Mouse (Mus musculus) lung, postnatal 36 days (tissue): ENCODE results near the gene Ube2d3.
"Not testable (repeated sequence)": the region's sequence is repeated elsewhere in the genome, so short reads cannot be mapped to it uniquely, and the experiment has no call there.

Experiments
- DNase-seq: peaks from one replicate; pipeline ENCODE4 v3.0.0; 2022; ENCODE audit warnings: mixed read lengths

Ube2d3 gene

DNA sequence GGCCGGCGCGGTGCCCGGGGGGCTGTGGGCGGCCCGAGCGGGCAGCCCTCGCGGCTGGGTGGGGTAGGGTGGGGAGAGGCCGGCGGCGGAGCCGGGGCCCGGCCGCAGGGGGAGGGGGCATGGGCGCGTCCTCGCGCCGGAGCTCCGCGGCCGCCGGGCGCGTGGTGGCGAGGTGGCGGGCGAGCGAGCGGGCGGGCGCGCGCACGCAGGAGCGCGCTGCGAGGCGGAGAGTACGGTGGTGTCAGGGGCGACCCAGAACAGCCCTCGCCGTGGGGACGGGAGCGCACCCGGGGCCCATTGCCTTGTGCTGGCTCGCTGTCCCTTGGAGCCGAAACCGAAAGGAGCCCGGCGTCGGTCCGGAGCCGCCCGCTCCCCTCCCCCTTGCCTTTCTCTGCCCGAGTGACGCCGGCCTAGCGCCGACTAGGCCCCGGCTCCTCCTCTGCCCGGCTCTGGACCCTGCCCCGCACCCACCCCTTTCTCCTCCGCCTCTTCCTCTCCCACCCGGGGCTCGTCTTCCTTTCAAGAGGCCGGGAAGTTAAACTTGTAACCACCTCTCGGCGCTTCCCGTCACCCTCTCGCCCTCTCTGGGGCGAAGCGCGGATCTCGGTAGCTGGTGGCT is 1.1 kb downstream of the Ube2d3 start:
- peak; percentile 92 for DNase-seq

DNA sequence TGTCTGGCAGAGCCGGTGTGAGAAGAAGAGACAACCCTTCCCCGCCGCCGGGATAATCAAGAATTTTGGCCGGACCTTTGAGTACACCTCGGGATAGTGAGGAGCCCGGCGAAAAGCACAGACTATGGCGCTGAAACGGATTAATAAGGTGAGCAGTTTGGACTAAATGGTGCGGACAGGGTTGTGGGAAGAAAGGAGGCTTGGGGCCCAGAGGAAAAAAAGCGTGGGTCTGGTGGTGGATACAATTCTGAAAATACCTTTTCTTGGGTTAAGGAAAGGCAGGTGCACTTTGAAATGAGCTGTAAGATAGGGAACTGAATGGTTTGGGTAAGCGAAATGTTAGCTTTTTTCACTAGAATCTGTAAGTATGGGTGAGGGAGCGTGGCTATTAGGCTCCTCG is 1.7 kb downstream of the Ube2d3 start:
- DNase-seq, result no peak

DNA sequence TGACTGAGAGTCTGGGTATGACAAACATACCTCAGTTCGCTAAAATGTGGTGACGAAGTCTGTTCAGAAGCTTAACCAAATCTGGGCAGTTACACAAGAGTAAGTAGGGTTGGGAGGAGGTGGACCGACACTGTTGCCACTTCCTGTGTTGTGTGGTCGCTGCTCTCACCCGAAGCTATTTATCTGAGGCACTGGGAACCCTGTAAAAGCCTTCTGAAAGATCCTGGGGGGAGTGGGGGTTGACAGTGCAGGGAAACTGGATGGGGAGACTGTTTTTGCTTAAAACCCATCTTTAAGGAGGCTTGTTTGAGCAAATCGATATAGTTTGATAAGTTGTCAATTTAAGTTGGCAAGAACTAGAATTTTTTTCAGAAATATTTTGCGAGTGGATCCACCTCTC is 2.3 kb downstream of the Ube2d3 start:
- DNase-seq, result peak; percentile 69

DNA sequence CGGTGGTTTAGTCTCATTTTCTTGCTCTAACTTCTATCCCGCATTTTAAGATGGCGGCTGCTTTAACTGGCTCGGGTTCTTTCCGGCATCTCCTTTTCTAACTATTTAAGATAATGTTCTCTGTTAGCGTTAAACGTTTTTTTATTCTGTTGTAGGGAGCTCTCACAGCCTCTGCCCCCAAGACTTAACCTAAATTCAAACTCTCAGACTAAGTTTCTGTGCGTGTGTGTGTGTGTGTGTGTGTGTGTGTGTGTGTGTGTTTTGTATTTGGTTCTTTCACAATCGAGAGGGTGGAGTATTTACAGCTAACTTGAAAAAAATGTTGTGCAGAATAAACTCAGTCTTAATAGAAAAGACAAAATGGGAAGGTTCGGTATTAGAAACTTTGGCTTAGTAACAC is 2.7 kb downstream of the Ube2d3 start:
- DNase-seq, result peak; percentile 23

DNA sequence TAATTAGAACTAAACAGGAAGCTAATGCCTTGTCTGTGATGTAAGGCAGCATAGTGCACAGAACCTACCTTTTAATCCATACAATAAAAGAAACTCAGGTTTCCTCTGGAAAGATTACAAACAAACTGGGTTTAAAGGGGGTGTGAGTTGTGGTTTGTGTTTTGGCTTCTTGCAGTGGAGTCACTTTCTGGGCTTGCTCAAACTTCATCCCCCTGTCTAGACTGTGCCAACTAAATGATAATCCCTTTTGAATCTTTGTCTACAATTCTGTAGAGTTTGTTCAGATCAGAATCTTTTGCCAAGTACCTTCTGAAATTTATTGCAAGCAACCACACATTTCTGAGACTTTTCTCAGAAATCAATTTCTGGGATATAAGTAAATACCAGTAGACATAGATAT is 7.0 kb downstream of the Ube2d3 start:
- no peak for DNase-seq

DNA sequence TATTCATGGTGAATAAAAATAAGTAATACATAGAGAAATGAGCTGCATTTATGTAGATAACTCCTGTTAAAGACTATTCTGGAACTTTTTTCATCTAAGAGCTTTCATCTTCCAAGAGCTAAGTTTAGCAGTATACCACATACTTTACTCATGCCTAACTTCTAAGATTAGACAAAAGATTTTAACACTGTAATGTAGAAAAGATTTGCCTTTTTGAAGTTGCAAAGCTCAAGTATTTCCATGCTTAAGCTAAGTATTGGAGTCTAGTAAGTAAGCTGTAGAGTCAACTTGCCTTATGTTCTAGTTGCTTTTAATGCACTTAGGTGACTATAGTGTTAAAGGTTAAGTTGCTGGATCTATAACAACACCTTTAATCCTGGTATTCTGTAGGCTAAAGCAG is 21.0 kb downstream of the Ube2d3 start:
- no peak for DNase-seq

DNA sequence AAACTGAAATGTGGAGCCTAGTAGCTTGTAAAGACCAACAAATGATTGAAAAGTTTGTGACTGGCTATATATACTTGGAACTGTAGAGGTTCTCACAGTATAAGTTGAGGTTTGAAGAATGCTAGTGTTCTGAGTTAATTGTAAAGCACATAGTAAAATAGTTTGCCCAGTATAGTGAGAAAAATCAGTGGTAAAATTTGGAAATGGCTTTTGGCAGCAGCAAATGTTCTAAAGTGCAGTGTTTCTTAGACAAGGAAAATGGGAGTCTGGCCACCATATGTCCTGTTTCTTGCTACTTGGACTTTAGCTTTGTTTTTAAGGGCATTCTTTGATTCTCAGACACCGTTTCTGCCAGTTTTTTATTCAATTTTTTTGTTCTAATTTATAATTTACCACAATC is 30.5 kb downstream of the Ube2d3 start:
- no peak for DNase-seq

DNA sequence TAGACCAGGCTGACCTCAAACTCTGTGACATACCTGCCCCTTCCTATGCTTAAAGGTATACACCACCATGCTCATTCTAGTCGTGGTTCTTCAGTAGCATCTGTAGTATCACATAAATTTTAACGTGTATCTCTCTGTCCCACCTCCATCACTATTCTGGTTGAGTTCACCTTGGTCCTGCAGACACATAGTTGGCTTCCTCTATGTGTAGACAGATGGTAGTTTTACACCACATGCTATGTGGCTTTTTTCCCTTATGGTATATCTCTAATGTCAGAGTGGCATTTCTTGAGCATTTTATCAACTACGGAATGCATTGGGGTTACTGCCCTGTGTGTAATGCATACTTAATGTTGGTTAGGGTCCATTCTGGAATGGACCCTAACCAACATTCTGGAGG is 31.2 kb downstream of the Ube2d3 start:
- no peak for DNase-seq

DNA sequence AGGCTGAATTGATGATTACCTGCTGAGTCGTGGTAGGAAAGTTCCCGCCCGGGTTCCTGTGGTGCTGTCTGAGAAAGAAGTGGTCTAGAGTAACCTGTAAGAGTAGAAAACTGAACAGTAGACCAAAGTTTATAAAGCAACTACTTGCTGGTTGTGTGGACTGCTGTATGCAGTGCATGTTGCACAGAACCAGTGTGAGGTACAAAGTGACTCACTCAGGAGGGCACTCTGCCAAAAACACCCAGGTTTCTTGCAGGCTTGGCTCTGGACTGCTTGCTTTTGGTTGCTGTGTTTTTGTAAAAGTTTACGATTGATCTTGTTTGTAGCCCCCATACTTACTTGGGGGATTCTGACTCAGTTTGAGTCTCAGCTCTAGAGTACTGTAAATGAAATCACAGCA is 32.0 kb downstream of the Ube2d3 start:
- DNase-seq, result peak; percentile 81

DNA sequence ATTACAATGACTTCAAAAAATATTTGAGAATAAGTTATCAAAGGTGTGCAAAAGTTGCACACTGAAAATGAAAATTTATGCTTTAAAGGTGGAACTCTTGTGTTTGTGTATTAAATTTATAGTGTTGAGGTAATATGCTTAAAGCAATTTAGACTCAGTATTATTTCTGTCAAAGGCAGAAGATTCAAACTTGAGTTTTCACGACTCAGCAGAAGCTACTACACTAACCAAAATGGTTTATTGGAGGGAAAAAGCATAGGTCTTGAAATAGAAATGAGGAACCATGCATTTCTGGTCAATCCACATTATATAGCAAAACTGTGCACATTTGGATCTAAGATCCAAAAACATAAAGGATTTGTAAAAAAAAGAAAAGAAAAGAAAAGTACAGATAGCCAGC is 32.9 kb downstream of the Ube2d3 start:
- DNase-seq, result no peak

DNA sequence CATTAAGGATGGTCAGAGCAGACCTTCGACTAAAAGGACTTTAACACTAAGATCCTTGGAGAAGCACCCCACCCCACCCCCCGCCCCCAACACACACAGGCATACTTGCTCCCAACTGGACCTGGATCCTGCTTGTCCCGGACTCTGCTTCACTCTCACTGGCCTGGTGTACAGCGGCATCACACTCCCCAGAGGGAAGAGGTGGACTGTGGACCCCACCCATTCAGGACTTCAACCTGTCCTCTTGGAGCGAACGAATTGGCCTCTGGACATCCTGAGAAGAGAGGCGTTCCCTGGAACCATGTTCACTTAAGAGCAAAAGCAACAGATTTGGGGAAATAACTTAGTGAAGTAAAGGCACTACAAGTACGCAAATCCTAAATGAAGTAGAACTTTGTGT is 37.1 kb downstream of the Ube2d3 start:
- no peak for DNase-seq

DNA sequence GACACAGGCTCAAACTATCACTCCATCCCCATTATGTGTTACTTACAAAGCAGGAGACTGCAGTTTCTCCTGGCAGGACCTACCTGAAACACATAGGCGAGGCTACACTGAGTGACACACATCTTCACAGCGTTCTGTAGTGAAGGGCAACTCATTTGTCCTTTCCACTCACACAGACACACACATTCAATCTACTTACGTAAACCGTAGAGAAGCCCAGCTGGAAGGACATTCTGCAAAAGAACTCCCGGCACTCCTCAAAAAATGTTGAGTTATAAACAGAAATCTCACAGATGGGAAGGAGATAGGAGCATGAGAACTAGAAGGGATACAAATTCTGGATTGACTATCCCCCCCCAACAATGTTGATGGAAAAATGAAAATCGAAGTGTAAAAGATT is 38.3 kb downstream of the Ube2d3 start:
- DNase-seq, result no peak

DNA sequence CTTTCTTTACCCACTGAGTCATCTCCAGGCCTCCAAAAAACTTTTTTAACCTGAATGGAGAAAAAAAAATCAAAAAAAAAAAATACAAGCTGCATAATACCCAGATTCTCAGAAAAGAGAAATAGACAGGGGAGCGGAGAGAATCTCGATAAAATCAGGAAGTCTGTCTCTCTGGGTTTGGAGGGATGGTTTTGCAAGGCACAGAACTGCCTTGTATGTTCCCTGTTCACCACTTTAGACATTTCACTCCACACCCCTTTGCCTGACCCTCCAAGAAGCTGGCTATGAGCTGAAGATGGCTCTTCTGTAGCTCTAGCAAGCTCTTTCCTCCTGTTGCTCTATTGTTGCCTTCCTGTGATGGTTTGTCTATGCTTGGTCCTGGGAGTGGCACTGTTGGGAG is 39.0 kb downstream of the Ube2d3 start:
- DNase-seq, result no peak

DNA sequence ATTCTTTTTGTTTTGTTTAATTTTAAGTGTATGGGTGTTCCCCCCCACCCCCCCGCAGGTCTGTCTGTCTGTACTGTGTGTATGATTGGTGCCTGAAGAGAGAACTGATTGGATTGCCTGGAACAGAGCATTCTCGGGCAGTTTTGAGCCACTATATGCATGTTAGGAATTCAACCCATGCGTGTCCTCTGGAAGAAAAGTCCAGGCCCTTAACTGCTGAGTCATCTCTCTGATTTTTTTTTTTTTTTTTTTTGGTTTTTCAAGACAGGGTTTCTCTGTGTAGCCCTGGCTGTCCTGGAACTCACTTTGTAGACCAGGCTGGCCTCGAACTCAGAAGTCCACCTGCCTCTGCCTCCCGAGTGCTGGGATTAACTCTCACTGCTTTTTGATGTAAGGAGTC is 41.1 kb downstream of the Ube2d3 start:
- not testable (repeated sequence) for DNase-seq

DNA sequence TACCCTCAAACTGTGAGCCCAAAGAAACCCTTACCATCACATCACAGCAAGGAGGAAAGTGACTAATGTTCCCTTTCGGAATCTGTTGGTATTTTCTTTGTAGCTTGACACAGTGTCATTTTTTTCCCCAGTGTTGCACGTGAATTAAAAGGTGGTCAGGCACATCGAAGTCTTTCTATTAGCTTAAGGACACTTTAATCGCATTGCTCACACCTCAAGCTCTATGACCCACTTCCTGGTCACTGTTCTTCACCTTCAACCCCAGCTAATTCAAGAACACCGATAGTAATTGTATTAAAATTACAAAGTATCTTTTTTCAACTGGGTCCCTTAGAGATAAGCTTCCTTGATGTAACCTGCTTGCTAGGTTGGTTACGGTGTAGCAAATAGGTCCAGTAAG is 42.8 kb downstream of the Ube2d3 start:
- DNase-seq, result no peak

DNA sequence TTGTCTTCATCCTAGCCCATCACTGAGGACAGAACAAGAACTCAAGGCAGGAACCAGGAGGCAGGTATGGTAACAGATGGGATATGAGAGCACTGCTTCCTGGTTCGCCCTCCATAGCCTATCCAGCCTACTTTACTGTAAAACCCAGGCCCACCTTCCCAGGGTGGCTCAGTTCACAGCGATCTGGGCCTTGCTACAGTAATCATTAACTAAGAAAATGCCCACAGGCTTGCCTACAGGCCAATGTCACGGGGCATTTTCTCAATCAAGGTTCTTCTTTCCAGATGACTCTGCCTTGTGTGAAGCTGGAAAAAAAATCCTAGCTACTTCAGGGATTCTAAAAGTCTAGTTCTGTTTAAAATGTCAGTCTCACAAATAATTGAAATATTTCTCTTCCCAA is 43.7 kb downstream of the Ube2d3 start:
- DNase-seq, result no peak

DNA sequence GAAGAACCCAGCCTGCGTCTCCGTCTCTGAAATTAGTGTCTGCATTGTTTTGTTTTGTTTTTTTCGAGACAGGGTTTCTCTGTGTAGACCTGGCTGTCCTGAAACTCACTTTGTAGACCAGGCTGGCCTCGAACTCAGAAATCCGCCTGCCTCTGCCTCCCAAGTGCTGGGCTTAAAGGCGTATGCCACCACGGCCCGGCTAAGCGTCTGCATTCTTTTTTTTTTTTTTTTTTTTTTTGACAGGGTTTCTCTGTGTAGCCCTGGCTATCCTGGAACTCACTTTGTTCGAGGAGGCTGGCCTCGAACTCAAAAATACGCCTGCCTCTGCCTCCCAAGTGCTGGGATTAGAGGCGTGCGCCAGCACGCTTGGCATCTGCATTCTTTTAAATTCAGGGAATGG is 46.7 kb downstream of the Ube2d3 start:
- not testable (repeated sequence) for DNase-seq

DNA sequence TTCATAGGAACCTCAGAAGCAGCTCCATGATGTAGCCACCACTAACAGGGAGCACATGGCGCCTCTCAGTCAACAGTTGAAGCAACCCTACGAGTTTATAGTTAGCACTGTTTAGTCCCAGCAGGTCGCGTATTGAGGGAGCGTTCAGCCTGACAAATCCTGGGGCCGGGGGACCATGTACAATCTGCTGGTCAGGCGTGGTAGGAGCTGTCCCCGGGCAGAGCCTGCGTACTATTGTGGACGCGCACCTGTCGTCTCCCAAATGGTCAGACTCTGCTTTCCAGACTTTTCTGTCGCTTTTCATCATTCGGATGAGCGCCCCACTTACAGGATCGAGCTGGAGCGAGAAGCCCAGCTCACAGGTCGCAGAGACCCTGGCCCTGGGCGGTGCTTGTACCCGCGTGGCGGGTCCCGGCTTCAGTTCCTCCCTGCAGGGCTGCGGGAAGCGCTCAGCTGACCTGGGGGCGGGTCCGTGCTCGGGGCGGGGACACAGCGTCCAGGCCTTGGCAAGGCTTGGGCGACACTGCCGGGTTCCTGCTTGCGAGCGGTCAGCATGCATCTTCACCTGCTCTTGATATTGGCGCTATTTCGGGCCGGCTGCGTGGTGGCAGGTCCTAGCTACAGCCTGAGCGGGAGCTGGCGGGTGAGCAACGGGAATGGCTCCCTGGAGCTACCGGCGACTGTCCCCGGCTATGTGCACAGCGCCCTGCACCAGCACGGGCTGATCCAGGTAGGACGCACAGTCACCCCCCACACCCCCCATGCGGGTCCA is 47.4 kb downstream of the Ube2d3 start, which contains the start of gene Manba:
Manba (plus strand) TSS at position 484 of the 772 bp plus-strand sequence.
- DNase-seq, result peak; percentile 87

DNA sequence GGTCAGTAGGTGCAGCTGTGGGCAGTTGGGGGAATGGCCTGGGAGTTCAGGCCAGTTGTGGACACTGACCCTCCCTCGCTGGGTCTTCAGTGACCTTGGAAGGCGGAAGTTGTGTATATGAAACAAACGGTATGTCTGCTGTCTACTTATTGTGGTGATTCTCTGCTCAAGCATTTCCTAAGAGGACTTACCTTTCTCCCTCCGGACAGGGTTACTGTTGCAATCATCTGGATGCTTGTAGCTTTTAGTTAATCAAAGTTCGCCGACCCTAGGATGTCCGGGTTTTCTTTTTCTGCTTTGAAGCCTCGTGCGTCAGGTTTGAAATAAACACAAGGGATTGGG is 47.9 kb downstream of the Ube2d3 start:
- no peak for DNase-seq

DNA sequence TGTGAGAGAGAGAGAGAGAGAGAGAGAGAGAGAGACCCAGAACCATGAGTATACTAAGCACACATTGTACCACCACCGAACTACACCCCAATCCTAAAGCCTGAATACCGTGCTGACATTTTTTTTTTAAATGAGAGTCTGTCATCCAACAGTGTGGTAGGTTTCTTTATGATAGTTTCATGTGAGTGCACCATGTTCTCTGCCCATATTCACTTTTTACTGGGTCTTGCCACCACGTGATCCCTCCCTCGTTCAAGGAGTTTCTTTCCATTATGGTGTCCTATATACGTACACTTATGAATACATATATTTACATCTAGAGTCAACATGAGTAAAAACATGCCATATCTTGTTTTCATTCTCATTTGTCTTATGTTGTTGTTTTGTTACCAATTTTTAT is 48.4 kb downstream of the Ube2d3 start:
- DNase-seq, result no peak

DNA sequence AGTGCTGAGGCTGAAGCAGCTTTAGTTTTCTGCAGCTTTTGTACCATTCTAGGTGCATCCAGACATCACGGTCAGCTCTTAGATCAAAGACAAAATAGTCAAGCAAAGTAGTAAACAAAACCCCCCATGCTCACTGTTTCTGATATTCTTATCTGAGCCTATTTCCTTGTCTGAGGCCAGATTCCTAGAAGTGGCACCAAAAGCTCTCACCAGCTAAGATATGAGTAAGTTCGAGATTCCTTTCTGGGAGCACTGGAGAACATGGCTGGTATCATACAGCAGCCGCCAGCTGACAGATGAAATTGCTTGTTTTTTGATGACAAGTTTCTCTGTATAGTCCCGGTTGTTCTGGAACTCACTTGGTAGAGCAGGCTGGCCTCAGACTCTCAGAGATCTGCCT is 49.9 kb downstream of the Ube2d3 start:
- DNase-seq, result no peak

DNA sequence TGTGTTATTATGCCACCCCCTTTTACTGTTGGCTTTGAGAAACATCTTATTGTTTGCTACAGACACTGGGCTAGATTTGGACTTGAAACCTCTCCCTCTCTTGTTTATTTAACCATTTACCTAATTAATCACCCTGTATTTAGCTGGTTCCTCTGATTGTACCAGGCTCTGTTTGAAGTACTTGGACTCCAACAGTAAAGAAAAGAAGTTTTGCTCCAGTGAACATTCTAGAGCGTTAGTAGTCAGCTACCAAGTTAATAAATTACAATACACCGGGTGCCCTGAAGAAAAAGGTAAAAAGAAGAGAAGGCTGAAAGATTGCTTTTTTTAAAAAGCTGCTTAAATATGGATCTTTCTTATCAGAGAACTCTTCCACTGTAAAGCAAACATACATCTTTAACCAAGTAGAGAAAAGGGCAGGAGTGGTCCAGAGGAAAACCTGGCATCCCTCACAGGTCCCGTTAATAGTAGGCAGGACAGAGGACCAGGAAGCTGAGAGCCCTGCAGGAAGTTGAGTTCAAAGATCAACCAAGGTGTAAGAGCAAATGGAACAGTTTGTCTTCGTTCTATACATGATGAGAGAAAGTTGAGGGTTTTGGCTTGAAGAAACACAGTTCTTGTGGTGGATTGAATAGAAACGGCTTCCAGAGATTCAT is 52.0 kb downstream of the Ube2d3 start:
- DNase-seq, result no peak

DNA sequence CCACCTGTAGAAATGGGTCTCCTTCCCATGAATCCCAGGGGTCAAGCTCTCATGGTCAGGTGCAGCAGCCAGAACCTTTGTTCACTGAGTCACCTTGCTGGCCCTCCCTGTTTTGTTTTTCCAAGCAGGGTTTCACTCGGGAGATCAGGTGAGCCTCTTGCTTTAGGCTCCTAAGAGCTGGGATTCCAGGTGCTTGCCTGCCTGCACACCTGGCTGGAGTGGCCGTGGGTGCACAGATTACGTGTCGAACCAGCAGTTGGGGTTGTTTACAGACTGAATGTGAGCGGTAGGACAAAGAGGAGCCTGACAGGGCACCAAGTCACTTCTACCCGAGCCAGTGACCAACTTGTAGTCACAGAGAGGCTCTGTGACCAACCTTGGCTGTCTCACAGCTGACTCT is 53.2 kb downstream of the Ube2d3 start:
- DNase-seq, result no peak

DNA sequence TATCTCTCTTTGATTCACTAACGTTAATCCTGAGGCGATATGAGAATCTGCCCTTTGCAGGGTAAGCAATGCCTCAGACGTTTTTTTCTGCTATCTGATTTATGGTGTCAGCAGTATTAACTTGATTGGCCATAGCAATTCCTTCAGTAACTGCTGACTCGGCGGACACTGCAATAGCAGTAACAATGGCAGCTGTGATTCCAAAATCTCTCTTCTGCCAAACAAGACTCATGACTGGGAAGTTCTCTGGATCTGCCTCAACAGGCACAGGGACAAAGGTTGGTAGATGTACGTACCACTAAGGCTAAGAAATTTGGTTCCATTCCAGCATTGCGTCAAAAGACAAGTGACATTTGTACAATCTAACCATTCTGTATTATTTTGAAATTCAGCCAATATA is 55.4 kb downstream of the Ube2d3 start:
- DNase-seq, result not testable (repeated sequence)
